In the genomic region with DNA sequence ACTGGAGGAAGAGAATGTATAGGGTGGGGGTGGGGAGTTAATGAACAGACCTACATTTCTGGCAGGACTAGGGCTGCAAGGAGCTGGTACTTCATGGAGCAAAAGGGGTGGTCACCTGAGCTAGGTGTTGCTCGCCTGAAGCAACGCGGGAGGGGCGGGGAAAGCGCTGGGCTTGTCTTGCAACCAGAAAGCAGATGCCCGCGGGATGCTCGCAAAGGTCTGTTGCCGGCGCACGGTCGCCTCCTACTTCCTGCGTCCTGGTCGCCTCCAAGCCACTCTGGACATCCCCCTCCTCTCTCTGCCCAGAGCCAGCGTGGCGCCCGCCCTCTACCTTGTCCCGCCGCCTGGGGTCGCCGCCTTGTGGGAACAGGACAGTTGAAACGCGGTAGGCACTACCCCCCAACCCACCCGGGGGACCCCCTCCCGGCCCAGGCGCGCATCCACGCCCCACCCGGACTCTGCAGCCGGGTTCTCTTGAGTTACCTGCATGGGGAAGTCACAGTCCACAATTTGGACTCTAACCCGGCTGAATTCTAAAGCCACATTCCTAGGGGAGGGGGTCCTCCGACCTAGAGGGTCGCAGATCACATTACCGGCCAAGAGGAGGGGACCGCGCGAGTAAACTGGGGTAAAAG, we compare ENCODE assay signal across 8 mouse cellular contexts. TPM values are rescaled to one million over a fixed set of nuclear protein-coding genes. Genes with fewer than 3 reads are reported as not detected.
DNase-seq lines count a peak whose midpoint lies in the region; ATAC-seq and TF ChIP-seq lines count a peak whose summit lies in the region.

No protein-coding gene starts in this region.

- WGBS in heart, embryonic 15.5 days: under 1% methylated on average over 36 of the region's 37 CpGs
- under 1% methylated on average over 37 of the region's 37 CpGs for WGBS in stomach, embryonic 15.5 days

- peak overlapping the region; percentile 87 for H3K4me3 ChIP-seq in G1E (ENCODE audit: low read depth, low read length)
- H3K4me3 ChIP-seq in heart, embryonic 15.5 days: peak overlapping the region; percentile 87
- H3K4me3 ChIP-seq in stomach, embryonic 15.5 days (replicated peaks): peak overlapping the region; percentile 97

- peaks cover 17% of the 10 kb centered on the region for H3K4me1 ChIP-seq in G1E (ENCODE audit: insufficient read depth, low read depth, low read length)
- H3K4me1 ChIP-seq in heart, embryonic 15.5 days (replicated peaks): peaks cover 23% of the 10 kb centered on the region
- H3K4me1 ChIP-seq in stomach, embryonic 15.5 days: peaks cover 9% of the 10 kb centered on the region; the same call in 1 of the 2 replicates

- peak overlapping the region; percentile 79 for H3K27ac ChIP-seq in heart, embryonic 15.5 days
- H3K27ac ChIP-seq in stomach, embryonic 15.5 days: peak overlapping the region; percentile 53

- H3K9me3 ChIP-seq in G1E (replicated peaks): no peaks in the 10 kb centered on the region
- H3K9me3 ChIP-seq in heart, embryonic 15.5 days (replicated peaks): no peaks in the 10 kb centered on the region
- no peaks in the 10 kb centered on the region for H3K9me3 ChIP-seq in stomach, embryonic 15.5 days

- peak overlapping the region; percentile 82 for H3K9ac ChIP-seq in heart, embryonic 15.5 days
- peak overlapping the region; percentile 43; the same call in 1 of the 2 replicates for H3K9ac ChIP-seq in stomach, embryonic 15.5 days

- ATAC-seq in cerebellum, adult (ENCODE audit: insufficient number of reproducible peaks, low FRiP score, low TSS enrichment): no peak; the same call in 1 of the 2 replicates
- no peak for ATAC-seq in G1E (ENCODE audit: extremely low read depth, insufficient number of reproducible peaks, low FRiP score, poor library complexity, severe bottlenecking)
- peak; percentile 48; the same call in 1 of the 2 replicates for ATAC-seq in heart, embryonic 15.5 days (replicated peaks; ENCODE audit: insufficient number of reproducible peaks, insufficient read depth, low FRiP score, low read depth)
- peak; percentile 36 for ATAC-seq in megakaryocyte, adult 5-6 weeks (ENCODE audit: poor library complexity, severe bottlenecking)
- peak; percentile 37; the same call in 1 of the 2 replicates for ATAC-seq in stomach, embryonic 15.5 days (ENCODE audit: insufficient read depth, low FRiP score, low read depth)

- H3K27me3 ChIP-seq in G1E (ENCODE audit: insufficient read depth, low read length): peaks cover 39% of the 10 kb centered on the region
- H3K27me3 ChIP-seq in heart, embryonic 15.5 days: peaks cover 9% of the 10 kb centered on the region
- no peaks in the 10 kb centered on the region for H3K27me3 ChIP-seq in stomach, embryonic 15.5 days (replicated peaks)

- peaks cover 20% of the 10 kb centered on the region for H3K36me3 ChIP-seq in G1E (replicated peaks)
- peaks cover 9% of the 10 kb centered on the region for H3K36me3 ChIP-seq in heart, embryonic 15.5 days
- H3K36me3 ChIP-seq in stomach, embryonic 15.5 days: no peaks in the 10 kb centered on the region

- peak overlapping the region; percentile 100 for H3K4me2 ChIP-seq in heart, embryonic 15.5 days
- peak overlapping the region; percentile 100 for H3K4me2 ChIP-seq in stomach, embryonic 15.5 days

- TF ChIP-seq CTCF in G1E (IDR thresholded peaks at IDR 0.05; ENCODE audit: low read depth, low read length): no peak

- DNase-seq in cerebellum, adult 11 months: peak; percentile 25
- DNase-seq in G1E (ENCODE audit: low spot score): peak; percentile 38
- DNase-seq in cerebellum, postnatal 25 days: peak; percentile 57 to 71
- peak; percentile 73 for DNase-seq in kidney, postnatal 10 days

RNA-seq across cellular contexts. Expression of gene Helz, which starts 0.9 kb away (rescaled TPM):
- total RNA-seq in G1E (2014; fragmentation: Nextera tagmentation): 63.5 and 92.8 TPM in 2 replicates
- total RNA-seq in G1E (2017): 21.7 and 23.8 TPM in 2 replicates
- 97.3 and 114 TPM in 2 replicates for polyA plus RNA-seq in G1E (2012)
- polyA plus RNA-seq in heart, embryonic 15.5 days (2015; fragmentation: Nextera tagmentation; extraction: Ambion mirVana): 11.7 and 16.2 TPM in 2 replicates
- total RNA-seq in megakaryocyte, adult 5-6 weeks (2015): 16.7 and 24.6 TPM in 2 replicates
- 16.3 and 19.3 TPM in 2 replicates for total RNA-seq in megakaryocyte, adult 5-6 weeks (2017)
- polyA plus RNA-seq in stomach, embryonic 15.5 days (2015; fragmentation: Nextera tagmentation; extraction: Ambion mirVana): 15.7 and 17.3 TPM in 2 replicates

Comparison
In these comparisons a context has a peak if more than half of its experiments do, and no peak if none do; other contexts are left out.
1. ATAC-seq: peak in heart, embryonic 15.5 days (single experiment), megakaryocyte, adult 5-6 weeks (single experiment) and stomach, embryonic 15.5 days (single experiment); none in cerebellum, adult (single experiment) and G1E (single experiment).
2. Peak in every context shown above with its lines, with median percentiles within 50 percentile points of each other: DNase-seq and H3K4me3 ChIP-seq.